Mouse (Mus musculus) lung, postnatal 14 days (tissue): Measurements from ENCODE around the gene Gm21767.
"Not testable (repeated sequence)": the region's sequence is repeated elsewhere in the genome, so short reads cannot be mapped to it uniquely, and the experiment has no call there.

Source experiments
- DNase-seq: peaks from one replicate; pipeline ENCODE4 v3.0.0; 2021

Gm21767 gene

DNA sequence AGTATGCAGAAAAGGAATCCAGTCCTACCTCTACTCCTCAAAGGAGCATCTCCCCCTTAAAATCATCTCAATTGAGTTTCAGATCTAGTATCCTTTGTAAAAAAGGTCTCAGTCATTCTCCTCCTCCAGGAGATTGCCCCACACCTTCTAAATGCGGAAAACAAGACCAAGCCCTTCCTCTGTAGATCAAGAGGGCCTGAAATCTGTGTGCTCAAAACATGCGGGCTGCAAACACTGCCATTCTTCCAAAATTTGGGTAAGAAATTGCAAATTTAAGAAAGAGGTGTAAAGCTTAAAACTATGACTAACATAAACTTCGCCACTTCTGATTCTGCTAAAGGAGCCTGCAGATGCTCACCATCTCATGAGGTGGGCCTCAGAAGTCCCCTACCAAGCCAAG lies at the start of gene Gm21767:
Gene Gm21767, plus strand, starts transcription at position 301 of the 400 bp plus-strand sequence.
- not testable (repeated sequence) for DNase-seq
